Mouse (Mus musculus): ENCODE results near the gene Ticam1. TPM values are rescaled to one million over a fixed set of nuclear protein-coding genes. Genes with fewer than 3 reads are reported as not detected.

Gene Ticam1
- polyA plus RNA-seq, 1 experiment from 2014 or later: 2.2 TPM

DNA sequence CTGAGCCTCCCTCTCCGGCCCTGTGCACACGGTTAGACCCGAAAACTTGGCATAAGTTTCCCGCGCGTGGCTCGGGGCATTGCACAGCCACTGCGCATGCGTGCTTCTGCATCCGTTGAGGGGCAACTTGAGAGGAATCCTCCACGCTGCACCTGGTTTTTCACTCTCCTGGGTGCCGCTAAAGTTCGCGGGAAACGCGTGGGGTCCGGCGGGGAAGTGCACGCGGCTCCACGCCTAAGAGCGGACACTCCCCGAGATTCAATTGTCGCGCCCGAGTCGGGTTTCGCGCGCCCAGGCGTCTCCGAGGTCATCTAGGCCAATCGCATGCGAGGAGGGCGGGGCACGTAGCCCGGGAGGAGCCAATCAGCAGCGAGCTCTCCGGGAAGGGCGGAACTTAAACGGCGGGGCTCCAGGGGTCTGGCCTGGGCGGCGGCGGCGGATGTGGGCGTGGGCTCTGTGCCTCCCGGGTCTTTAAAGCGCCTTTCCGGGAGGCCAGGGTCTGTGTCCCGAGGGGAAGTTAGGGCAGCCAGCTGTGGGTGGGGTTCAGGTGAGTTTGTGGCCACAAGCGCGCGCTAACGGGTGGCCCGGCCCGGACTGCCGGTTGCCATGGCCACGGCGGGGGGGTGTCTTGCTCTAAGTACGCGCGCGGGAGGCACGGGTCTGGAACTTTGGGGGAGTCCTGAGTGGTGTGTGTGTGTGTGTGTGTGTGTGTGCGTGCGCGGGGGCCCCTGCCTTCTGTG, 27.4 kb upstream of the Ticam1 start:
- DNase-seq (ENCODE audit: low spot score) (peak; percentile 98), ATAC-seq (peak; percentile 96)
- Histone ChIP-seq H3K4me2 (ENCODE audit: low read length) (peak overlapping the region; percentile 88), H3K36me3 (ENCODE audit: control insufficient read depth, insufficient read depth, low read length) (peaks cover 21% of the 10 kb centered on the region), H3K27me3 (replicated peaks; ENCODE audit: control insufficient read depth, insufficient read depth, low read length) (no peaks in the 10 kb centered on the region), H3K4me3 (ENCODE audit: low read depth, low read length) (peak overlapping the region; percentile 76), H3K27ac (ENCODE audit: low read depth, low read length) (peak overlapping the region; percentile 78), H3K9me3 (replicated peaks; ENCODE audit: control insufficient read depth, low read length) (no peaks in the 10 kb centered on the region), H3K4me1 (ENCODE audit: control insufficient read depth, insufficient read depth, low read length) (peaks cover 24% of the 10 kb centered on the region), H3K9ac (ENCODE audit: low read length) (peak overlapping the region; percentile 69)
- WGBS: under 1% methylated on average over 67 of the region's 68 CpGs

DNA sequence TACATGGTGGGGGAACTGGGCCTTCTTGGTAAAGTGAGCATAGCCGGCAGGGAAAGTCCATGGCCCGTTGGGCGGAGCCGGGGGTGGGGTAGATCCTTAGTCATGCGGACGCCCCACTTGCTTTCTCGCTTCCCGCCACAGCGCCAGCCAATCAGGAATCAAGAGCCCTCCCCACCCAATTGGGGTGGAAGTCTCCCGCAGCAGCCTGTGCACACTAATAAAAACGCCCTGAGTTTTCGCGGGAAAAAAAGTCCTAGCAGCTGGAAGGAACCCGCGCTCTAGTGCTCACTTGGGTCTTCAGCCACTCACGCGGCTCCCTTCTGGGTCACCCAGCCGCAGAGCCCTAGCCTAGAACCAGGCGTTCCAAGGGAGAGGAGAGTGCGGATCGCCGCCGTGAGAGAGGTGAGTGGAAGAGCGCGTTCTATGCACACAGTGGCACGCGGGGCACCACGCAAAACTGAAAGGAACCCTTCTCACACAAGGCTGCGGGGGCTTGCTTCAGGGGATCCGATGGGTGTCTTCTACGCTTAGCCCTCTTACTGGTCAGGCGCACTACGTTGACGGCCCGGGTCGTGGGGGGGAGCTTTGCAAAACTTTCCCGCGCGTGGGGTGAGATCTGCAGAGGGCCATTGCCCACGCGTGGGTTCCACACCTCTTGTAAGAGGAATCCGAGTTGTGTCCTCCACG, 26.7 kb upstream of the Ticam1 start, which contains the start of gene Uhrf1:
Uhrf1 (plus strand) TSS at position 162 of the 687 bp plus-strand sequence.
- ATAC-seq (peak; percentile 76), DNase-seq (ENCODE audit: low spot score) (peak; percentile 86)
- peaks cover 24% of the 10 kb centered on the region for H3K4me1 ChIP-seq (ENCODE audit: control insufficient read depth, insufficient read depth, low read length)
- peak within 1 kb of the TSS; percentile 69 for H3K9ac ChIP-seq (ENCODE audit: low read length)
- H3K27me3 ChIP-seq (replicated peaks; ENCODE audit: control insufficient read depth, insufficient read depth, low read length): no peaks in the 10 kb centered on the region
- WGBS: under 1% methylated on average over 43 of the region's 43 CpGs
- peak within 1 kb of the TSS; percentile 78 for H3K27ac ChIP-seq (ENCODE audit: low read depth, low read length)
- peaks cover 16% of the 10 kb centered on the region; the same call in 1 of the 2 replicates for H3K36me3 ChIP-seq (ENCODE audit: control insufficient read depth, insufficient read depth, low read length)
- H3K9me3 ChIP-seq (replicated peaks; ENCODE audit: control insufficient read depth, low read length): no peaks in the 10 kb centered on the region
- H3K4me3 ChIP-seq (ENCODE audit: low read depth, low read length): peak within 1 kb of the TSS; percentile 76
- peak within 1 kb of the TSS; percentile 88 for H3K4me2 ChIP-seq (ENCODE audit: low read length)

DNA sequence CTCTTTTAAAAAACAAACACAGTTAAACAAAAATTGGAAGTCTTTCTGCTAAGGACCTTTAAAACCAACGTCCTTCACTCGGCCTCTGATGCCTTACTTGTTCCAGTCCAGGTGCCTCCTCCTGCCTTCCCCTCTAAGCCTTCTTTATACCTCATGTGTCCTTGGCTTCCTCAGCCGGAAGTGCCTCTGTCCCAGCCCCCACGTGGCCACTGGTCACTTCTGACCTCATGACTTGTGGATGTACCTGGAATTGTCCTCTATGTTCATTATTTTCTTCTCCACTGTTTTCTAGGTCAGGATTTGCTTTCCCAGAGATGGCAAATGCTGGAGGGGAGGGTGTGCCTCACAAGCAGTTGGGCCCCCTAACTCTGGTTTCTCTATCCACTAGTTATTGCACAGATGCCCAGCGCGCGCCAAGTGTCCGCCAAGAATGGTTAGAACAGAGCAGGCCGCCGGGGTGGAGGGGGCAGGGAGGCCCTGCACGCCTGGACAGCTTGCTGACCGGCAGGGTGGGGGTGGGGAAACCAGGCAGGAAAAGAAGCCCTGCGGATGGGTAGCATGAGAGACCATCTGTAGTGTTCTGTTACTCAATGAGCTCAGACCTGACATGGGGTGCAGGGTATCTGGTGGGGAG, 25.9 kb upstream of the Ticam1 start:
- Histone ChIP-seq H3K36me3 (ENCODE audit: control insufficient read depth, insufficient read depth, low read length) (0 out of 2 replicates have a peak, but pooled peaks cover 9% of the 10 kb centered on the region), H3K4me3 (ENCODE audit: low read depth, low read length) (no peak overlapping the region), H3K4me2 (ENCODE audit: low read length) (peak overlapping the region; percentile 88), H3K9ac (ENCODE audit: low read length) (no peak overlapping the region), H3K27ac (ENCODE audit: low read depth, low read length) (peak overlapping the region; percentile 44; the same call in 1 of the 2 replicates), H3K9me3 (replicated peaks; ENCODE audit: control insufficient read depth, low read length) (no peaks in the 10 kb centered on the region), H3K27me3 (replicated peaks; ENCODE audit: control insufficient read depth, insufficient read depth, low read length) (no peaks in the 10 kb centered on the region), H3K4me1 (ENCODE audit: control insufficient read depth, insufficient read depth, low read length) (peaks cover 24% of the 10 kb centered on the region)
- peak; percentile 8 for DNase-seq (ENCODE audit: low spot score)
- 25% methylated on average over 13 of the region's 13 CpGs for WGBS
- ATAC-seq: 0 out of 2 replicates have a peak, but pooled peaks have one; percentile 1

DNA sequence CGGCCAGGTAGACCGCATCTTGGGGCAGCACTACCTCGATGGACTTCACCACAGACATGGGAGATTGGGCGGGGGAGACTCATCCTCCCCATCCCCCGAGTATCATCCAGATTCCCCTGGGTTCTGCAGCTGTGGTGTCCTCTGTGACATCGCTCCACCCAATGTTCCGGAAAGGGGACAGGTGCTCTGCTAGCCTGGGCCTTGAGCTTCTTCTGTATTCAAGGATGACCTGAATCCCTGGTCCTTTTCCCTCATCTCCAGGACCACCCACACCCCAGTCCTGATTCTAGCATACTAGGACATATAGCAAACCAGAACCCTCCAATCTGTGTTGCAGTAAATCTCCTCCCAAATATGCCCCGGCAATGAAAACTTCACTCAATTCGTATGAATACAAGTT, 23.6 kb upstream of the Ticam1 start, which contains the start of gene Arrdc5:
Arrdc5 (minus strand) TSS at position 101 of the 400 bp plus-strand sequence.
- Histone ChIP-seq H3K4me3 (ENCODE audit: low read depth, low read length) (no peak within 1 kb of the TSS), H3K27me3 (replicated peaks; ENCODE audit: control insufficient read depth, insufficient read depth, low read length) (no peaks in the 10 kb centered on the region), H3K27ac (ENCODE audit: low read depth, low read length) (no peak within 1 kb of the TSS), H3K9me3 (replicated peaks; ENCODE audit: control insufficient read depth, low read length) (no peaks in the 10 kb centered on the region), H3K36me3 (ENCODE audit: control insufficient read depth, insufficient read depth, low read length) (no peaks in the 10 kb centered on the region), H3K9ac (ENCODE audit: low read length) (no peak within 1 kb of the TSS), H3K4me1 (ENCODE audit: control insufficient read depth, insufficient read depth, low read length) (peaks cover 19% of the 10 kb centered on the region), H3K4me2 (ENCODE audit: low read length) (no peak within 1 kb of the TSS)
- WGBS: 91% methylated on average over 9 of the region's 9 CpGs
- no peak for DNase-seq (ENCODE audit: low spot score)
- no peak for ATAC-seq

DNA sequence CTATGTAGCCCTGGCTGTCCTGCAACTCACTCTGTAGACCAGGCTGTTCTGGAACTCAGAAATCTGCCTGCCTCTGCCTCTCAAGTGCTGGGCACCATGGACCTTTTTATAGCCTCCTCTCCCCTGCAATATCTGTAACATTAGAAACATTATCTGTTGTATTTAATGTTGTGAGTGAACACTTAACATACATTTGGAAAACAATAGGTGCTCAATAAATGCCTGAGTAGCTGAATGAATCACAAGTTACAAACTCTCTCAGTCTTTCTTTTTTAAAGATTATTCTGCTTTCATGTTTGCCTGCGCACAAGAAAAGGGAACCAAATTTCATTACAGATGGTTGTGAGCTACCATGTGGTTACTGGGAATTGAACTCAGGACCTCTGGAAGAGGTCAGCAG, 21.7 kb upstream of the Ticam1 start:
- Histone ChIP-seq H3K4me2 (ENCODE audit: low read length) (no peak overlapping the region), H3K27me3 (replicated peaks; ENCODE audit: control insufficient read depth, insufficient read depth, low read length) (no peaks in the 10 kb centered on the region), H3K27ac (ENCODE audit: low read depth, low read length) (no peak overlapping the region), H3K4me3 (ENCODE audit: low read depth, low read length) (no peak overlapping the region), H3K36me3 (ENCODE audit: control insufficient read depth, insufficient read depth, low read length) (no peaks in the 10 kb centered on the region), H3K9me3 (replicated peaks; ENCODE audit: control insufficient read depth, low read length) (no peaks in the 10 kb centered on the region), H3K4me1 (ENCODE audit: control insufficient read depth, insufficient read depth, low read length) (peaks cover 6% of the 10 kb centered on the region; the same call in 1 of the 2 replicates), H3K9ac (ENCODE audit: low read length) (no peak overlapping the region)
- ATAC-seq (no peak), DNase-seq (ENCODE audit: low spot score) (no peak)
- 96% methylated on average over 1 of the region's 1 CpGs for WGBS

DNA sequence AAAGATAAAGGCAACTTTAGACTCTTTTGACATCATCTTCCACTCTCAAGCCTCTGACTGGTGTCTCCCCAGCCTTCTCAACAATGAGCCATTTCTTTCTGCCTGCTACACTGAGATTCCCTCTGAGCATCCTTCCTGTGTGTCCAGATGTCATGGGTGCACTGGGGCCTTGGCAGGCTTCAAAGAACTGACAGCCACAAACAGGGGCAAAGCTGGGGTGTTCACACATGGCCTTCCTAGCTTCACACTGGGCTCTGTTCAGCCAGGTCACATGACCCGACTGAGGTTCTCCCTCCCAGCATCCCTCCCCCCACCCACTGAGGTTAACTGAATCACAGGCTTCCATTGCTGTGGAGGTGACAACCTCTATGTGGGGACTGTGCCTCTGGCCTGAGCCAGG, 19.6 kb upstream of the Ticam1 start:
- WGBS: 85% methylated on average over 1 of the region's 1 CpGs
- ATAC-seq: no peak
- peaks cover 4% of the 10 kb centered on the region; the same call in 1 of the 2 replicates for H3K4me1 ChIP-seq (ENCODE audit: control insufficient read depth, insufficient read depth, low read length)
- no peaks in the 10 kb centered on the region for H3K9me3 ChIP-seq (replicated peaks; ENCODE audit: control insufficient read depth, low read length)
- no peak overlapping the region for H3K27ac ChIP-seq (ENCODE audit: low read depth, low read length)
- no peak overlapping the region for H3K4me3 ChIP-seq (ENCODE audit: low read depth, low read length)
- no peak for DNase-seq (ENCODE audit: low spot score)
- no peak overlapping the region for H3K9ac ChIP-seq (ENCODE audit: low read length)
- no peaks in the 10 kb centered on the region for H3K36me3 ChIP-seq (ENCODE audit: control insufficient read depth, insufficient read depth, low read length)
- H3K4me2 ChIP-seq (ENCODE audit: low read length): no peak overlapping the region
- no peaks in the 10 kb centered on the region for H3K27me3 ChIP-seq (replicated peaks; ENCODE audit: control insufficient read depth, insufficient read depth, low read length)

DNA sequence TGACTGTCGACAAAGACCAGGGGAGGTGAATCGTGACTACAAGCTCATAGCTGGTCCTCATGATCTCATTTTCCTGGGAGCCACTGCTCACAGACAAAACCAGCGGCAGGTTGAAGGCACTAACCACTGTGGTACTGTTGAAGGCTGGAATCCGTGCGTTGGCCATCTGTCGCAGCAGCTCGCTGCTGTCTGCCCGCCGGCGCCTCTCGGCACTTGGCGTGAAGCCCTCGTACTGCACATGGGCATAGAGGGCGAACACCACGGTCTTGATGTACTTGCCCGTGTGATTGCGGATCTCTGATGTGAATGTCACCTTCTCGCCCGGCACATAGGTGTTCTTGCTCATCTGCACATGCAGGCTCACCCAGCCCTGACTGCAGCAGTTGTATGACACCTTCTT, 17.7 kb upstream of the Ticam1 start:
- Histone ChIP-seq H3K36me3 (ENCODE audit: control insufficient read depth, insufficient read depth, low read length) (no peaks in the 10 kb centered on the region), H3K27me3 (replicated peaks; ENCODE audit: control insufficient read depth, insufficient read depth, low read length) (no peaks in the 10 kb centered on the region), H3K4me2 (ENCODE audit: low read length) (no peak overlapping the region), H3K9me3 (replicated peaks; ENCODE audit: control insufficient read depth, low read length) (no peaks in the 10 kb centered on the region), H3K4me3 (ENCODE audit: low read depth, low read length) (no peak overlapping the region), H3K4me1 (ENCODE audit: control insufficient read depth, insufficient read depth, low read length) (peaks cover 15% of the 10 kb centered on the region), H3K9ac (ENCODE audit: low read length) (no peak overlapping the region), H3K27ac (ENCODE audit: low read depth, low read length) (no peak overlapping the region)
- no peak for DNase-seq (ENCODE audit: low spot score)
- ATAC-seq: no peak
- 85% methylated on average over 19 of the region's 19 CpGs for WGBS

DNA sequence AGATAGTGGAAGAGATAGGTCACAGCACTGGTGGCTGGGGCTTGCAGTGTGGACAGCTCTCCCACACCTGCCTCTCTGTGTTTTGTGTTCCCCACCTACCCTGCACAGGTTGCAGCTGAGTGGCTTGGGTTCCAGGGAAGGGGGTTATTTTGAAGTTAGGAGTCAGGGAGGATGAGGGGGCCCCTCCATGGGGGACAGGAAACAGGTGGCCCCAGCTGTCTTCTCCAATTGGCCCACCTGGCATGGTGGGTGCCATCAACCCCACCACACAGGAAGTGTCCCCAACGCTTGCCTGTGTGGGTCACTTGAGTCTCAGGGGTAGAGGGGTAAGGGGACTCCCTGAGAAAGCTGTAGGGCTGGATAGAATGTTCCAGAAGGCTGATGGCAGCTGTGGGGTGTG, 16.7 kb upstream of the Ticam1 start:
- no peaks in the 10 kb centered on the region for H3K36me3 ChIP-seq (ENCODE audit: control insufficient read depth, insufficient read depth, low read length)
- 90% methylated on average over 1 of the region's 1 CpGs for WGBS
- H3K27me3 ChIP-seq (replicated peaks; ENCODE audit: control insufficient read depth, insufficient read depth, low read length): no peaks in the 10 kb centered on the region
- H3K4me2 ChIP-seq (ENCODE audit: low read length): no peak overlapping the region
- no peak overlapping the region for H3K9ac ChIP-seq (ENCODE audit: low read length)
- no peak overlapping the region for H3K4me3 ChIP-seq (ENCODE audit: low read depth, low read length)
- DNase-seq (ENCODE audit: low spot score): no peak
- ATAC-seq: no peak
- no peaks in the 10 kb centered on the region for H3K9me3 ChIP-seq (replicated peaks; ENCODE audit: control insufficient read depth, low read length)
- peaks cover 15% of the 10 kb centered on the region for H3K4me1 ChIP-seq (ENCODE audit: control insufficient read depth, insufficient read depth, low read length)
- no peak overlapping the region for H3K27ac ChIP-seq (ENCODE audit: low read depth, low read length)

All from forebrain, embryonic 14.5 days (tissue).